ENCODE assay signal across 29 mouse cellular contexts in the genomic region with DNA sequence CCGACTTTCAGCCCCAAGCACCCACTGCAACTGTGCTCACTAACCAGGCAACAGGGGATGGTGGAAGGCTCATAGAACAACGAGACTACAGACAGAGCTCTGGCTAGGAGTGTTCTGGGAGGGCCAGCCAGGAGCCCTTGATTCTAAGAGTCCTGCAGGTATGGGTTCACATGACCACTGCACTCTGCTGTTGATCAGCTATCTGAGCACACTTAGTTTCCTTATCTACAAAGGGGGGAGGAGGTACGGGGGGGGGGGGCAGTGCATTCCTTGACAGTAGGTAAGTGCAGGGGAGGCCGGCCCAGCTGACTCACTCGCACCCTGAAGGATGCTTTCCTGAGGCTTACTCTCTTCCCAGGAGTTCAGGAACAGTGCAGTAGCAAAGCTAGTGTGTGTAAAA.
DNase-seq lines count a peak whose midpoint lies in the region; ATAC-seq and TF ChIP-seq lines count a peak whose summit lies in the region.
"Had no signal": no experiment of that assay in that cellular context is flagged by ENCODE, and none has a peak within 500 bp of the region (broad histone marks: within the 10 kb centered on the region; RNA-seq: fewer than 3 reads in every experiment).

No protein-coding gene starts in this region.

- no peak overlapping the region for H3K4me3 ChIP-seq in heart, embryonic 12.5 days
- H3K4me3 ChIP-seq in intestine, embryonic 16.5 days (ENCODE audit: low read length), result no peak overlapping the region
- no peak overlapping the region for H3K4me3 ChIP-seq in intestine, postnatal 0 days (ENCODE audit: low read depth, low read length)
- H3K4me3 ChIP-seq in lung, postnatal 0 days (ENCODE audit: low read depth, low read length), result no peak overlapping the region
- no peak overlapping the region for H3K4me3 ChIP-seq in stomach, postnatal 0 days (ENCODE audit: low read depth, low read length)
- H3K4me3 ChIP-seq: embryonic facial prominence, embryonic 13.5 days; kidney, embryonic 15.5 days; limb, embryonic 13.5 days; myocyte; neural tube, embryonic 12.5 days had no signal

- peaks cover 90% of the 10 kb centered on the region for H3K4me1 ChIP-seq in heart, embryonic 12.5 days (replicated peaks)
- H3K4me1 ChIP-seq in intestine, embryonic 16.5 days (ENCODE audit: control insufficient read depth, insufficient read depth, low read length), result peaks cover 60% of the 10 kb centered on the region
- peaks cover 7% of the 10 kb centered on the region; the same call in 1 of the 2 replicates for H3K4me1 ChIP-seq in intestine, postnatal 0 days (replicated peaks; ENCODE audit: control insufficient read depth, insufficient read depth, low read length)
- H3K4me1 ChIP-seq in lung, postnatal 0 days (ENCODE audit: insufficient read depth, low read depth, low read length), result peaks cover 32% of the 10 kb centered on the region
- H3K4me1 ChIP-seq in stomach, postnatal 0 days (replicated peaks; ENCODE audit: control insufficient read depth, insufficient read depth), result peaks cover 6% of the 10 kb centered on the region; the same call in 1 of the 2 replicates

- 0 out of 2 replicates have a peak overlapping the region, but pooled peaks have one; percentile 26 for H3K27ac ChIP-seq in heart, embryonic 12.5 days (ENCODE audit: poor library complexity, severe bottlenecking)
- no peak overlapping the region for H3K27ac ChIP-seq in intestine, embryonic 16.5 days (ENCODE audit: low read length)
- no peak overlapping the region for H3K27ac ChIP-seq in intestine, postnatal 0 days (ENCODE audit: low read depth, low read length)
- 0 out of 2 replicates have a peak overlapping the region, but pooled peaks have one; percentile 43 for H3K27ac ChIP-seq in lung, postnatal 0 days (ENCODE audit: low read length)
- no peak overlapping the region for H3K27ac ChIP-seq in stomach, postnatal 0 days (replicated peaks)
- H3K27ac ChIP-seq: embryonic facial prominence, embryonic 13.5 days; hindbrain, embryonic 14.5 days; kidney, embryonic 15.5 days; limb, embryonic 13.5 days; neural tube, embryonic 12.5 days had no signal

- H3K4me2 ChIP-seq in heart, embryonic 12.5 days, result 0 out of 2 replicates have a peak overlapping the region, but pooled peaks have one; percentile 4
- no peak overlapping the region for H3K4me2 ChIP-seq in intestine, embryonic 16.5 days (ENCODE audit: low read depth, low read length)
- H3K4me2 ChIP-seq in intestine, postnatal 0 days (replicated peaks; ENCODE audit: low read depth), result no peak overlapping the region
- no peak overlapping the region for H3K4me2 ChIP-seq in lung, postnatal 0 days (replicated peaks; ENCODE audit: low read depth, low read length)
- H3K4me2 ChIP-seq in stomach, postnatal 0 days (replicated peaks; ENCODE audit: low read depth), result no peak overlapping the region
- H3K4me2 ChIP-seq: embryonic facial prominence, embryonic 13.5 days; hindbrain, embryonic 14.5 days; kidney, embryonic 15.5 days; limb, embryonic 13.5 days; liver, embryonic 11.5 days; lung, embryonic 14.5 days; midbrain, embryonic 11.5 days; neural tube, embryonic 12.5 days had no signal

- DNase-seq in heart, adult 11 months, result no peak
- peak; percentile 72 for DNase-seq in lung, postnatal 0 days (ENCODE audit: low spot score)
- no peak for DNase-seq in lung, postnatal 4 days
- no peak for DNase-seq in stomach, postnatal 0 days (ENCODE audit: low spot score)
- DNase-seq: adrenal gland, postnatal 25 days; B cell, adult 2 months; cerebellum, adult 18-20 months; cerebellum, postnatal 10 days; forebrain, postnatal 0 days; gastrocnemius, postnatal 10 days; kidney, adult 18-20 months; kidney, postnatal 25 days; lung, embryonic 14.5 days; right cerebral cortex, adult 18-20 months; spleen, adult 18-20 months; thymus, adult 18-20 months; thymus, postnatal 25 days had no signal

- H3K36me3 ChIP-seq in heart, embryonic 12.5 days, result no peaks in the 10 kb centered on the region
- no peaks in the 10 kb centered on the region for H3K36me3 ChIP-seq in intestine, embryonic 16.5 days (ENCODE audit: control insufficient read depth, insufficient read depth, low read length)
- H3K36me3 ChIP-seq in intestine, postnatal 0 days (ENCODE audit: control insufficient read depth, insufficient read depth), result no peaks in the 10 kb centered on the region
- H3K36me3 ChIP-seq in lung, postnatal 0 days (ENCODE audit: insufficient read depth, low read length), result no peaks in the 10 kb centered on the region
- no peaks in the 10 kb centered on the region; the same call in 1 of the 2 replicates for H3K36me3 ChIP-seq in stomach, postnatal 0 days (ENCODE audit: control insufficient read depth, insufficient read depth, low read length)
- H3K36me3 ChIP-seq: embryonic facial prominence, embryonic 13.5 days; kidney, embryonic 15.5 days; limb, embryonic 13.5 days; neural tube, embryonic 12.5 days had no signal

- no peak for TF ChIP-seq CTCF in intestine, postnatal 0 days (IDR thresholded peaks at IDR 0.05; ENCODE audit: low read depth)
- no peak for TF ChIP-seq CTCF in lung, postnatal 0 days (IDR thresholded peaks at IDR 0.05)
- TF ChIP-seq CTCF in stomach, postnatal 0 days (IDR thresholded peaks at IDR 0.05; ENCODE audit: low read depth), result no peak

- 22% methylated on average over 5 of the region's 5 CpGs for WGBS in heart, embryonic 12.5 days
- 41% methylated on average over 5 of the region's 5 CpGs for WGBS in intestine, embryonic 16.5 days
- 31% methylated on average over 5 of the region's 5 CpGs for WGBS in intestine, postnatal 0 days
- WGBS in lung, postnatal 0 days, result 29% methylated on average over 5 of the region's 5 CpGs
- whole genome bisulfite sequencing in stomach, postnatal 0 days, result 38% methylated on average over 5 of the region's 5 CpGs

- H3K9me3 ChIP-seq in heart, embryonic 12.5 days (replicated peaks), result no peaks in the 10 kb centered on the region
- no peaks in the 10 kb centered on the region for H3K9me3 ChIP-seq in intestine, embryonic 16.5 days (ENCODE audit: control insufficient read depth, low read length)
- no peaks in the 10 kb centered on the region for H3K9me3 ChIP-seq in intestine, postnatal 0 days (ENCODE audit: control insufficient read depth)
- no peaks in the 10 kb centered on the region for H3K9me3 ChIP-seq in lung, postnatal 0 days (ENCODE audit: low read length)
- no peaks in the 10 kb centered on the region for H3K9me3 ChIP-seq in stomach, postnatal 0 days (ENCODE audit: control insufficient read depth, low read length)
- H3K9me3 ChIP-seq: embryonic facial prominence, embryonic 13.5 days; kidney, embryonic 15.5 days; limb, embryonic 13.5 days; neural tube, embryonic 12.5 days had no signal

- 0 out of 2 replicates have a peak, but pooled peaks have one; percentile 20 for TF ChIP-seq EP300 in lung, postnatal 0 days (IDR thresholded peaks at IDR 0.05)
- no peak for TF ChIP-seq EP300 in stomach, postnatal 0 days (optimal IDR thresholded peaks at IDR 0.05)

- no peak for ATAC-seq in heart, embryonic 12.5 days (ENCODE audit: insufficient number of reproducible peaks, low FRiP score)
- ATAC-seq in intestine, embryonic 16.5 days, result peak; percentile 29; the same call in 1 of the 2 replicates
- no peak for ATAC-seq in intestine, postnatal 0 days
- peak; percentile 18 for ATAC-seq in lung, postnatal 0 days
- ATAC-seq in stomach, postnatal 0 days (ENCODE audit: low FRiP score, low TSS enrichment), result no peak
- ATAC-seq: forebrain, postnatal 0 days; midbrain, embryonic 16.5 days had no signal

- H3K9ac ChIP-seq in heart, embryonic 12.5 days, result no peak overlapping the region; the same call in 1 of the 2 replicates
- H3K9ac ChIP-seq in intestine, embryonic 16.5 days (ENCODE audit: low read depth, low read length), result no peak overlapping the region
- no peak overlapping the region for H3K9ac ChIP-seq in intestine, postnatal 0 days (ENCODE audit: low read depth, low read length)
- no peak overlapping the region for H3K9ac ChIP-seq in lung, postnatal 0 days (replicated peaks; ENCODE audit: low read depth)
- H3K9ac ChIP-seq in stomach, postnatal 0 days (ENCODE audit: low read length), result no peak overlapping the region
- H3K9ac ChIP-seq: embryonic facial prominence, embryonic 13.5 days; forebrain, postnatal 0 days; hindbrain, embryonic 14.5 days; kidney, embryonic 15.5 days; limb, embryonic 13.5 days; lung, embryonic 14.5 days; neural tube, embryonic 12.5 days had no signal

- no peaks in the 10 kb centered on the region for H3K27me3 ChIP-seq in heart, embryonic 12.5 days (replicated peaks)
- no peaks in the 10 kb centered on the region for H3K27me3 ChIP-seq in intestine, embryonic 16.5 days (replicated peaks; ENCODE audit: control insufficient read depth, insufficient read depth, low read length)
- H3K27me3 ChIP-seq in intestine, postnatal 0 days (replicated peaks; ENCODE audit: control insufficient read depth, insufficient read depth, low read length), result no peaks in the 10 kb centered on the region
- H3K27me3 ChIP-seq in lung, postnatal 0 days (replicated peaks; ENCODE audit: insufficient read depth, low read length), result no peaks in the 10 kb centered on the region
- H3K27me3 ChIP-seq in stomach, postnatal 0 days (ENCODE audit: control insufficient read depth, insufficient read depth, low read length), result no peaks in the 10 kb centered on the region
- H3K27me3 ChIP-seq: embryonic facial prominence, embryonic 13.5 days; kidney, embryonic 15.5 days; limb, embryonic 13.5 days; neural tube, embryonic 12.5 days had no signal

Comparison
In these comparisons a context has a peak if more than half of its experiments do, and no peak if none do; other contexts are left out.
1. ATAC-seq: peak in intestine, embryonic 16.5 days (single experiment) and lung, postnatal 0 days (single experiment); none in heart, embryonic 12.5 days (single experiment), intestine, postnatal 0 days (single experiment) and stomach, postnatal 0 days (single experiment).
2. H3K27ac ChIP-seq: peak in heart, embryonic 12.5 days (single experiment) and lung, postnatal 0 days (single experiment); none in intestine, embryonic 16.5 days (single experiment), intestine, postnatal 0 days (single experiment) and stomach, postnatal 0 days (single experiment).